Mouse (Mus musculus) midbrain, embryonic 14.5 days (tissue): ENCODE data around the gene Poc1a. TPM values are rescaled to one million over a fixed set of nuclear protein-coding genes. Genes with fewer than 3 reads are reported as not detected.

ENCODE experiments used
- ATAC-seq: fragments of 200-750 bp; cut with Nextera tagmentation; 2 replicates; pipeline ENCODE4 v1.8.0; 2017; ENCODE audit warnings: moderate number of reproducible peaks, moderate library complexity; ENCODE audit not compliant: low FRiP score, low TSS enrichment
- DNase-seq: peaks from one replicate; pipeline ENCODE4 v3.0.0-alpha.2; 2015
- H3K27ac ChIP-seq: fragments of 300-500 bp; sonication (generic); replicated peaks from 2 replicates; pipeline ENCODE4 v1.5.1; 2014; ENCODE audit warnings: mild to moderate bottlenecking, low read depth, low read length, moderate library complexity
- H3K27me3 ChIP-seq: fragments of 300-500 bp; sonication (generic); 2 replicates; pipeline ENCODE4 v1.6.1; 2014; ENCODE audit warnings: low read length, control low read depth, mixed read lengths; ENCODE audit not compliant: control insufficient read depth, insufficient read depth
- H3K36me3 ChIP-seq: fragments of 300-500 bp; sonication (generic); 2 replicates; pipeline ENCODE4 v1.6.1; 2014; ENCODE audit warnings: low read length, control low read depth; ENCODE audit not compliant: control insufficient read depth, insufficient read depth
- H3K4me1 ChIP-seq: fragments of 300-500 bp; sonication (generic); 2 replicates; pipeline ENCODE4 v1.6.1; 2014; ENCODE audit warnings: mild to moderate bottlenecking, antibody characterized with exemption, low read length, control low read depth; ENCODE audit not compliant: control insufficient read depth, insufficient read depth
- H3K4me2 ChIP-seq: fragments of 300-500 bp; sonication (generic); 2 replicates; pipeline ENCODE4 v1.6.1; 2014; ENCODE audit warnings: mild to moderate bottlenecking, low read length, moderate library complexity
- H3K4me3 ChIP-seq: fragments of 300-500 bp; sonication (generic); replicated peaks from 2 replicates; pipeline ENCODE4 v1.5.1; 2014; ENCODE audit warnings: low read depth, low read length
- H3K9ac ChIP-seq: fragments of 300-500 bp; sonication (generic); replicated peaks from 2 replicates; pipeline ENCODE4 v1.6.1; 2014; ENCODE audit warnings: mild to moderate bottlenecking, low read length, moderate library complexity
- H3K9me3 ChIP-seq: fragments of 300-500 bp; sonication (generic); 2 replicates; pipeline ENCODE4 v1.6.1; 2016; ENCODE audit warnings: low read length, control low read depth, mixed read lengths; ENCODE audit not compliant: control insufficient read depth
- WGBS: fragments of 180-500 bp; shearing (Covaris S2); extraction: QIAGEN DNeasy Blood & Tissue Kit; methylation state at CpG from one replicate; pipeline ENCODE4 v1.1.7; 2014; 5-methylcytosine and 5-hydroxymethylcytosine counted together
- polyA plus RNA-seq: library from polyadenylated mRNA; unstranded; fragments of >200 nt; fragmentation: Nextera tagmentation; extraction: Ambion mirVana; gene quantifications from 2 replicates; pipeline ENCODE4 v1.2.1, GENCODE M21; 2014

Poc1a gene
- polyA plus RNA-seq, 1 experiment from 2014 or later = 8.4 TPM

DNA sequence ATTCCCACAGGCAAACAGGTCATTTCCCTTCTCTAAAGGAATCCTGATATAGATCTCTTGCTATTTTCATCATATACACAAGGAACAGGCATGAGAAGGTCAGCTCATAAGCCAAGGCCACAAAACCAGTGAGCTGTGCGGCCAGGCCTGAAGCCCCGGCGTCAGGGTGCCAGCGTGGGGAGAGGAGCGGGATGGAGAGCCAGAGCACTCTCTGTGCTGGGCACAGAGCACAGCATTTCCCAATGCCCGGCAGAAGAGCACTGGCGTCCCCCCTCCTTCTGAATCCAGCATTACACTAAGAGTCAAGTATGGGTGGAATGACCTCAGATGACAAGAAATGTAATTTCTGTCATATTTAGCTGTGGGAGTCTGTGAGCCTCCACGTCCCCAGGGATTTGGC, 43.5 kb upstream of the Poc1a start:
- Histone ChIP-seq H3K27ac (no peak overlapping the region), H3K9ac (no peak overlapping the region), H3K36me3 (peaks cover 96% of the 10 kb centered on the region), H3K9me3 (no peaks in the 10 kb centered on the region), H3K4me1 (no peaks in the 10 kb centered on the region), H3K27me3 (no peaks in the 10 kb centered on the region), H3K4me3 (no peak overlapping the region), H3K4me2 (no peak overlapping the region)
- DNase-seq = no peak
- ATAC-seq = no peak
- 84% methylated on average over 8 of the region's 8 CpGs for WGBS

DNA sequence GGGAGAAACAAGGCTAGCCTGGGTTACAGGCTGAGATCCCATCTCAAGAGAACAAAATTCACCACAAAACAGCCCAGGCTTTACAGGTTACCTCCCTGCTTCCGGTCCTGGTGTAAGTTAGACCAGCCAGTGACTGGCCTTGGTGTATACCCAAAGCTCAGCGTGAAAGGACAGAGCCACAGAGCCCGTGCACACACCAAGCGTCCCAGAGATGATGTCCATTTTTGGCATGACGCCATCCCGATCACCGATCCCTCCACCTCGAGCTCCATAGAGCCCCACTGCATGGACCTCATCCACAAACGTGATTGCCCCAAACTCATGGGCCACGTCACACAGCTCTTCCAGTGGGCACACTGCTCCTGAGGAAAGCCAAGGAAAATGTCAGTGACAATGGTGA, 43.0 kb upstream of the Poc1a start:
- peaks cover 98% of the 10 kb centered on the region for H3K36me3 ChIP-seq
- no peaks in the 10 kb centered on the region for H3K9me3 ChIP-seq
- no peak overlapping the region for H3K4me3 ChIP-seq
- H3K4me1 ChIP-seq = no peaks in the 10 kb centered on the region
- no peaks in the 10 kb centered on the region for H3K27me3 ChIP-seq
- no peak overlapping the region for H3K4me2 ChIP-seq
- H3K9ac ChIP-seq = no peak overlapping the region
- DNase-seq (no peak), ATAC-seq (no peak)
- 96% methylated on average over 10 of the region's 10 CpGs for WGBS
- H3K27ac ChIP-seq = no peak overlapping the region

DNA sequence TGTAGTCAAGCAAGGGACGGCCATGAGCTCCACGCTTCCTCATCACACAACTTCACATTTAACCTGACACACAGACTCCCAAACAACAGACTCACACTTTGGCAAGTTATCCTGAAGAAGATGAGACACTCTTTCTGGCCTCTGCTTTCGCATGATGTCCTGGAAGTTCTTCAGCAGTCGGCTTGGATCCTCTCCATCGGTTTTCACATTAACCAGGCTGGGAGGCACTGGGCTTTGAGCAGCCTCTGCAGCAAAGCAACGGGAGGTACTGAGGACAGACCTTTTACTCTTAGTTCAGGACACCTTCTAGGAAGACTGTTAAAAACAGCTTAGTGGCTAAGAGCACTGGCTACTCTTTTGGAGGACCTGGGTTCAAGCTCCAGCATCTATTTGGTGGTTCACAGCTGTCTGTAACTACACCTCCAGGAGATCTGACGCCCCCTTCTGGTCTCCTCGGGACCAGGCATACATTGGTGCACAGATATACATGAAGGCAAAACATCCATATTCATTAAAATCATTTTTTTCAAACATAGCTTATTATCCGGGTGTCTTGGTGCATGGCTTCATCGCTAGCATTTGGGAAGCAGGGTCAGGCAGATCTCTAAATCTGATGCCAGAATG, 39.2 kb upstream of the Poc1a start:
- DNase-seq = no peak
- H3K9me3 ChIP-seq = no peaks in the 10 kb centered on the region
- no peak overlapping the region for H3K4me2 ChIP-seq
- peaks cover 69% of the 10 kb centered on the region for H3K36me3 ChIP-seq
- WGBS = 90% methylated on average over 10 of the region's 10 CpGs
- H3K4me1 ChIP-seq = peaks cover 6% of the 10 kb centered on the region
- H3K27me3 ChIP-seq = no peaks in the 10 kb centered on the region
- H3K4me3 ChIP-seq = no peak overlapping the region
- no peak overlapping the region for H3K27ac ChIP-seq
- ATAC-seq = no peak
- H3K9ac ChIP-seq = no peak overlapping the region

DNA sequence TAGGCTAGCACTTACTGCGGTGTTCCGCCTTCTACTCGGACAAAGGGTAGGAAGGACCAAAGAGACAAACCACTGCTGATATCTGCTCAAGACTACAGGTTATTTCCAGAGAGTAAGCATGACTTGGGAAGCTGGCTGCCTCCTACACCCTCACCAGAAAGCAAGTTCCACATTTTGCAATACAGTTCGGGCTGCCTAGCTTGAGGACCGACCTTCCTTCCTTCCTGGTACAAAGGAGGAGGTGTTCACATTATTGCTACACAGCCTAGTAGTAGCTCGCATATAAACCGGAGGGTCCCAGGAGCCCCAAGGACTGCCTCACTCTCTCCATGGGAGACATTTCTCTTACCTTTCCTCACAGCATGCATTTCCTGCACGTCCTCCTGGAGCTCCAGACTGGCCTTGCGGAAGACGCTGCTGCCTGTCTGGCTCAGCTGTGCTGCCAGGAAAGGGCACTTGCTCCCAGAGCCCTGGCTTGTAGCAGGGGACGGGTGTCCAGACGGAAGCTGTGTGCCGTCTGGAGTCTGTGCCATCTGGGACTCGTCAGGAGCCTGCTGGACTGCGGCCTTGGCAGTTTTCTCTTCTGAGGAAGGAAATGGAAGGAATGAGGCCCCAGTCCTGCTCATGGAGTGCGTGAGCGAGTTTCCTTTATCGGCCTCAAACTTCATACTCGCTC, 37.9 kb upstream of the Poc1a start:
- H3K4me3 ChIP-seq = no peak overlapping the region
- ATAC-seq (no peak), DNase-seq (no peak)
- peaks cover 13% of the 10 kb centered on the region for H3K4me1 ChIP-seq
- no peak overlapping the region for H3K9ac ChIP-seq
- H3K36me3 ChIP-seq = peaks cover 56% of the 10 kb centered on the region
- no peak overlapping the region for H3K4me2 ChIP-seq
- no peaks in the 10 kb centered on the region for H3K9me3 ChIP-seq
- no peaks in the 10 kb centered on the region for H3K27me3 ChIP-seq
- H3K27ac ChIP-seq = no peak overlapping the region
- 86% methylated on average over 19 of the region's 19 CpGs for WGBS

DNA sequence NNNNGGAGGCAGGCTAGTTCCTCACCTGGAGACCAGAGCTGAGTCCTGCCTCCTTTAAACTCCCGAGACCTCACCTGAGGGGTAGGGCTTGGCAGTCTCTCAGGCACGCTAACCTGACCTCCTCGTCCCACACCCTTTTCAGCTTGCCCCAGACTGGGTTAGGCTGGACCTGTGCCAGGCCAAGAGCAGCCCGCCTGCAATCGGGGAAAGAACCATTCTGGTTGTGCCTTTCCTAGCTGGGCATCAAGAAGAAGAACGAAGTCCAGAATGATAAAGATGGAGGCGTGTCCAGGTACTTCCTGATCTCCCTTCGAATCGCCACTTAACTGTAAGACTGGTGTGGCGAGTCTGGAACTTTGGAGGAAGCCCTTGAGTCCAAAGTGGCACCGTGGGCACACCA, 31.3 kb upstream of the Poc1a start:
- DNase-seq = no peak
- Histone ChIP-seq H3K27ac (no peak overlapping the region), H3K27me3 (no peaks in the 10 kb centered on the region), H3K36me3 (0 out of 2 replicates have a peak, but pooled peaks cover 3% of the 10 kb centered on the region), H3K9ac (no peak overlapping the region), H3K4me3 (no peak overlapping the region), H3K4me2 (no peak overlapping the region), H3K9me3 (no peaks in the 10 kb centered on the region), H3K4me1 (peaks cover 19% of the 10 kb centered on the region)
- 92% methylated on average over 11 of the region's 11 CpGs for WGBS
- ATAC-seq = no peak

DNA sequence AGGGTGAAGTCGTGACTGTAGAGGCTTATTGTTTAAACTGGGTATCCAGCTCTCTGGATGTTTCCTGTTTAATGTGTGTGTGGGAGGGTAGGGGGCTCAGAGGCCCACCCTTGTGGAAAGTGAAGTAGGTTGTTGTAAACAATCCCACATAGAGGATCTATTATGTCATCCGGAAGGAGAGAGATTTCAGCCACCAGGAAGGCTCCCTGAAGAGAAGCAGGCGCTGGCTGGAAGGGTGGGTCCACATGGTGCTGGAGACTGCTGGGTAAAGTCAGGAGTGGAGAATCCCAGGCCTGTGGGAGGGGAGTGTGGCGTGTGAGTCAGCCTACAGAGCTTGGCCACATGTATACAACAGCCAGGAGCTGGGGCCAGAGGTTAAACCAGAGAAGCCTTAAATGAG, 30.6 kb upstream of the Poc1a start:
- 64% methylated on average over 4 of the region's 4 CpGs for WGBS
- Histone ChIP-seq H3K9me3 (no peaks in the 10 kb centered on the region), H3K27ac (no peak overlapping the region), H3K4me1 (peaks cover 19% of the 10 kb centered on the region), H3K36me3 (0 out of 2 replicates have a peak, but pooled peaks cover under 1% of the 10 kb centered on the region), H3K9ac (no peak overlapping the region), H3K27me3 (no peaks in the 10 kb centered on the region), H3K4me3 (no peak overlapping the region), H3K4me2 (no peak overlapping the region)
- DNase-seq (no peak), ATAC-seq (no peak)

DNA sequence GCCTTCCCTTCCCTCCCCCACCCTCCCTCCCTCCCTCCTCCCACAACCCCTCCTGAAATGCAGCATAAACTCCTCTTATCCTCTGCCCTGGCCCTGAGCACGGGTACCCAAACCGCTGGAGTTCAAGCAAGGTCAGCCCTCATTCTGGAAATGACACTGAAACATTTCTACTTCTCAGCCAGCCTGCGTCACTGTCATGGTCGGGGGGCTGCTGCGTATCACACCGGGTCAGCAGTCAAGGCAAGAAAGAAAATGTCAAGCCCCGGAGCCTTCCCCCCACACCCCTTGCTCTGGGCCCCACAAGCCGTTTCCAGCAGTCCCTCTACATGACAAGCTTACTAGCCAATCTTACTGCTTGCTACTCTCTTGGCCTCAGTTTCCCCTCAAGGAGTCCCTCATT, 29.8 kb upstream of the Poc1a start:
- no peaks in the 10 kb centered on the region for H3K36me3 ChIP-seq
- no peaks in the 10 kb centered on the region for H3K9me3 ChIP-seq
- no peak overlapping the region for H3K27ac ChIP-seq
- H3K4me2 ChIP-seq = no peak overlapping the region
- no peaks in the 10 kb centered on the region for H3K27me3 ChIP-seq
- no peak for DNase-seq
- WGBS = 72% methylated on average over 8 of the region's 8 CpGs
- no peak overlapping the region for H3K4me3 ChIP-seq
- ATAC-seq = no peak
- H3K9ac ChIP-seq = no peak overlapping the region
- H3K4me1 ChIP-seq = peaks cover 19% of the 10 kb centered on the region

DNA sequence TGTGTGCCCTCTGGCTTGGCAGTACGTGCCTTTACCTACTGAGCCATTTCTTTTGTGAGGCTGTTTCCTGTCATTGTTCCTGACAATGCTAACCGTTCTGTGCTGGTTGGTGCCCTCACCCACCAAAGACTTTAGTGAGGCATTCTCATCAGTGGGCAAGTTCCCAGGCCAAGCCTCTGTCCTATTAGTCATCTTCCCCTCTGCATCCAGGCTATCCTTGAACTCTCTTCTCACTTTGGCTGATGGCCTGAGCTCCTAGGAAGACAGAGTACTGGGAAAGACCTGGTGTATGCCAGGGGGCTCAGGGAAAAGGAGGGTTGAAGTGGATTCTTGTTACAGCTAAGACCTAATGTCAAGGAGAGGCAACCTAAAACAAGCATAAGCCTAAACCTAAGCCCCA, 26.9 kb upstream of the Poc1a start:
- ATAC-seq (no peak), DNase-seq (no peak)
- no peak overlapping the region for H3K4me2 ChIP-seq
- H3K27ac ChIP-seq = no peak overlapping the region
- no peak overlapping the region for H3K9ac ChIP-seq
- no peaks in the 10 kb centered on the region for H3K36me3 ChIP-seq
- no peaks in the 10 kb centered on the region for H3K4me1 ChIP-seq
- no peak overlapping the region for H3K4me3 ChIP-seq
- 87% methylated on average over 2 of the region's 2 CpGs for WGBS
- H3K9me3 ChIP-seq = no peaks in the 10 kb centered on the region
- no peaks in the 10 kb centered on the region for H3K27me3 ChIP-seq

DNA sequence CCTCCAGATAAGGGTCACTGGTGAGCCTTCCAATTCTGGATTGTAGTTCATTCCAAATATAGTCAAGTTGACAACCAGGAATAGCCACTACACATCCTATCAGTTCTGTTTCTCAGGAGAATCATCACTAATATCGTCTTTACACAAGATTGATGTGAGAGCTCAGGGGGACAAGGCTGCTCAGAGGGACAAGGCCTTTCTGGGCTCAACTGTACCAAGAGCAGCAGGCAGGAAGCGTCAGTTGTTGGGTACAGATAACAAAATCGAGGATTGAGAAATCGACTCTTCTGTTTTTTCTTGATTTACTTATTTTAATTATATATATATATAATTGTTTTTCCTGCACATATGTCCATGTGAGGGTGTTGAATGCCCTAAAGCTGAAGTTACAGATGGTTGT, 22.4 kb upstream of the Poc1a start:
- Histone ChIP-seq H3K9me3 (no peaks in the 10 kb centered on the region), H3K9ac (no peak overlapping the region), H3K27me3 (no peaks in the 10 kb centered on the region), H3K4me1 (no peaks in the 10 kb centered on the region), H3K4me3 (no peak overlapping the region), H3K4me2 (no peak overlapping the region), H3K27ac (no peak overlapping the region), H3K36me3 (no peaks in the 10 kb centered on the region)
- DNase-seq = no peak
- 89% methylated on average over 4 of the region's 4 CpGs for WGBS
- no peak for ATAC-seq
